Mouse (Mus musculus) kidney, adult 2 months (tissue): ENCODE data around the gene Dbp.

ENCODE experiments used
- CTCF ChIP-seq: fragments of 200-500 bp; conservative IDR thresholded peaks from 2 replicates; pipeline ENCODE4 v1.5.1; 2011; ENCODE audit warnings: low read depth, mild to moderate bottlenecking, control low read depth, low read length, moderate library complexity, mixed read lengths; ENCODE audit not compliant: insufficient read depth, insufficient read length
- POLR2A ChIP-seq: fragments of 200-500 bp; IDR thresholded peaks from one replicate; pipeline ENCODE4 v1.6.1; 2011; ENCODE audit warnings: low read depth, low read length, control low read depth

GRCm38 (mm10) chr7:45721642-45722347 lies 16.9 kb downstream of the Dbp start:
- TF ChIP-seq POLR2A (no peak), CTCF (no peak)
